Mouse (Mus musculus): ENCODE measurements at regions not wholly inside any gene's neighbourhood (a gene's known extent, or its start where the extent isn't known, plus 50 kb on each side); places are given as distances from the start of the nearest gene placed in this dataset.

DNA sequence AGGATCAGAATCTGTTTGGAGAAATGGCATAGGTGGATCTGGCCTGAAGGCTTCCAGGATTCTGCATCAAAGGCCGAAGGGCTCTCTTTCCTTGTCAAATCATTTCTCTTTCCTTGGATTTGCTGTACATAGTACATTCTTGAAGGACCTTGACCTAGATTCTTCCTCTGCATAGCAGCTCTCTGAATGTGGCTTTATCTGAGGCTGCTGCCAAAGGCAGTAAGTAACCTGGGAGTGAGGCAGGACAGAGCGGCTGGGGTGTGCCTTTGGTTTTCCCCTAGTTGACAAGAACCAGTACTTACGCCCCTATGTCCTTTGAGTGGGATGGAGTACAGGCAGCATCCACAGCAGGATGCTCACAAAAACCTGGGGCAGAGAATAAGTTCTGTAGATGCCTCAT lies 103.7 kb upstream of the Gls start:
- TF ChIP-seq CTCF (IDR thresholded peaks at IDR 0.05; ENCODE audit: low read depth, low read length) (no peak), POLR2A (IDR thresholded peaks at IDR 0.05; ENCODE audit: insufficient read depth, low read length) (no peak)

All from ES-Bruce4 (cell line).